Mouse (Mus musculus) urinary bladder, postnatal 14 days (tissue): ENCODE results near the gene Gm43720.

Source experiments
- DNase-seq: peaks from one replicate; pipeline ENCODE4 v3.0.0; 2021; ENCODE audit warnings: low spot score

Gm43720 gene

GRCm38 (mm10) chr5:138262001-138262400 is 17.8 kb downstream of the Gm43720 start:
- no peak for DNase-seq

- DNase-seq, result no peak
These were observed 18.9 kb downstream of the Gm43720 start for GRCm38 (mm10) chr5:138260834-138261233.

- no peak for DNase-seq
These were observed 19.7 kb downstream of the Gm43720 start for GRCm38 (mm10) chr5:138260051-138260450.

- DNase-seq, result no peak
These were observed 20.8 kb downstream of the Gm43720 start for GRCm38 (mm10) chr5:138258993-138259392.

- no peak for DNase-seq
These were observed 21.2 kb downstream of the Gm43720 start for GRCm38 (mm10) chr5:138258542-138258941.

- DNase-seq, result no peak
These were observed 21.7 kb downstream of the Gm43720 start for GRCm38 (mm10) chr5:138258078-138258477.

- DNase-seq, result no peak
These were observed 22.2 kb downstream of the Gm43720 start for GRCm38 (mm10) chr5:138257585-138257978.

- DNase-seq, result no peak
These were observed 22.7 kb downstream of the Gm43720 start for GRCm38 (mm10) chr5:138256966-138257584.

- no peak for DNase-seq
These were observed 23.7 kb downstream of the Gm43720 start for GRCm38 (mm10) chr5:138256094-138256467.

GRCm38 (mm10) chr5:138255353-138256093 is 24.2 kb downstream of the Gm43720 start, which contains the start of gene Lamtor4:
TSS of gene Lamtor4 (plus strand) at chr5:138255482.
- DNase-seq, result peak; percentile 95

GRCm38 (mm10) chr5:138253061-138253460 is 26.7 kb downstream of the Gm43720 start:
- DNase-seq, result no peak

- DNase-seq, result no peak
These were observed 28.6 kb downstream of the Gm43720 start for GRCm38 (mm10) chr5:138251144-138251543.

GRCm38 (mm10) chr5:138241511-138241910 is 38.2 kb downstream of the Gm43720 start:
- DNase-seq, result no peak

GRCm38 (mm10) chr5:138234224-138234623 is 45.5 kb downstream of the Gm43720 start:
- no peak for DNase-seq

GRCm38 (mm10) chr5:138233778-138234177 is 46.0 kb downstream of the Gm43720 start:
- no peak for DNase-seq

- DNase-seq, result no peak
These were observed 50.2 kb downstream of the Gm43720 start for GRCm38 (mm10) chr5:138229511-138229910.

GRCm38 (mm10) chr5:138228026-138228425 is 51.7 kb downstream of the Gm43720 start:
- DNase-seq, result no peak

GRCm38 (mm10) chr5:138227367-138227766 is 52.4 kb downstream of the Gm43720 start:
- DNase-seq, result no peak

GRCm38 (mm10) chr5:138226491-138226890 is 53.3 kb downstream of the Gm43720 start:
- DNase-seq, result no peak

GRCm38 (mm10) chr5:138225700-138226099 is 54.1 kb downstream of the Gm43720 start, which contains the start of gene Nxpe5:
TSS of gene Nxpe5 (plus strand) at chr5:138225898.
- no peak for DNase-seq

GRCm38 (mm10) chr5:138223287-138223686 is 56.5 kb downstream of the Gm43720 start:
- DNase-seq, result no peak

- peak; percentile 93 for DNase-seq
These were observed 57.6 kb downstream of the Gm43720 start for GRCm38 (mm10) chr5:138222111-138222510.

GRCm38 (mm10) chr5:138219864-138220263 is 59.9 kb downstream of the Gm43720 start:
- DNase-seq, result no peak
